Mouse (Mus musculus) neural tube, embryonic 11.5 days (tissue): ENCODE measurements around the gene Rabgap1l. TPM values are rescaled to one million over a fixed set of nuclear protein-coding genes. Genes with fewer than 3 reads are reported as not detected.
"Not testable (repeated sequence)": the region's sequence is repeated elsewhere in the genome, so short reads cannot be mapped to it uniquely, and the experiment has no call there.

Experiments used
- ATAC-seq: fragments of 200-750 bp; cut with Nextera tagmentation; 2 replicates; pipeline ENCODE4 v1.8.0; 2017; ENCODE audit warnings: moderate number of reproducible peaks, mild to moderate bottlenecking, moderate TSS enrichment, moderate library complexity; ENCODE audit not compliant: insufficient read depth, low FRiP score, low TSS enrichment
- DNase-seq: peaks from one replicate; pipeline ENCODE4 v3.0.0-alpha.2; 2015; ENCODE audit warnings: low spot score
- H3K27ac ChIP-seq: fragments of 300-500 bp; sonication (generic); 2 replicates; pipeline ENCODE4 v1.5.1; 2014; ENCODE audit warnings: low read depth, mild to moderate bottlenecking, low read length
- H3K27me3 ChIP-seq: fragments of 300-500 bp; sonication (generic); 2 replicates; pipeline ENCODE4 v1.6.1; 2014; ENCODE audit warnings: mild to moderate bottlenecking, low read length, mixed read lengths; ENCODE audit not compliant: control insufficient read depth, insufficient read depth
- H3K36me3 ChIP-seq: fragments of 300-500 bp; sonication (generic); 2 replicates; pipeline ENCODE4 v1.6.1; 2014; ENCODE audit warnings: mild to moderate bottlenecking, low read length, moderate library complexity, mixed read lengths; ENCODE audit not compliant: control insufficient read depth, insufficient read depth
- H3K4me1 ChIP-seq: fragments of 300-500 bp; sonication (generic); 2 replicates; pipeline ENCODE4 v1.6.1; 2014; ENCODE audit warnings: low read length, mixed read lengths; ENCODE audit not compliant: control insufficient read depth, insufficient read depth
- H3K4me2 ChIP-seq: fragments of 300-500 bp; sonication (generic); 2 replicates; pipeline ENCODE4 v1.6.1; 2014; ENCODE audit warnings: low read depth, mild to moderate bottlenecking, moderate library complexity
- H3K4me3 ChIP-seq: fragments of 300-500 bp; sonication (generic); 2 replicates; pipeline ENCODE4 v1.5.1; 2014; ENCODE audit warnings: low read depth, low read length
- H3K9ac ChIP-seq: fragments of 300-500 bp; sonication (generic); 2 replicates; pipeline ENCODE4 v1.6.1; 2014; ENCODE audit warnings: mild to moderate bottlenecking, low read length
- H3K9me3 ChIP-seq: fragments of 300-500 bp; sonication (generic); 2 replicates; pipeline ENCODE4 v1.6.1; 2016; ENCODE audit warnings: low read length; ENCODE audit not compliant: control insufficient read depth
- WGBS: fragments of 180-500 bp; shearing (Covaris S2); extraction: QIAGEN DNeasy Blood & Tissue Kit; methylation state at CpG from one replicate; pipeline ENCODE4 v1.1.7; 2014; 5-methylcytosine and 5-hydroxymethylcytosine counted together
- polyA plus RNA-seq: library from polyadenylated mRNA; unstranded; fragments of >200 nt; fragmentation: Nextera tagmentation; extraction: Ambion mirVana; gene quantifications from 2 replicates; pipeline ENCODE4 v1.2.1, GENCODE M21; 2014

The Rabgap1l gene
- polyA plus RNA-seq, 1 experiment from 2014 or later, result 14.1 TPM

DNA sequence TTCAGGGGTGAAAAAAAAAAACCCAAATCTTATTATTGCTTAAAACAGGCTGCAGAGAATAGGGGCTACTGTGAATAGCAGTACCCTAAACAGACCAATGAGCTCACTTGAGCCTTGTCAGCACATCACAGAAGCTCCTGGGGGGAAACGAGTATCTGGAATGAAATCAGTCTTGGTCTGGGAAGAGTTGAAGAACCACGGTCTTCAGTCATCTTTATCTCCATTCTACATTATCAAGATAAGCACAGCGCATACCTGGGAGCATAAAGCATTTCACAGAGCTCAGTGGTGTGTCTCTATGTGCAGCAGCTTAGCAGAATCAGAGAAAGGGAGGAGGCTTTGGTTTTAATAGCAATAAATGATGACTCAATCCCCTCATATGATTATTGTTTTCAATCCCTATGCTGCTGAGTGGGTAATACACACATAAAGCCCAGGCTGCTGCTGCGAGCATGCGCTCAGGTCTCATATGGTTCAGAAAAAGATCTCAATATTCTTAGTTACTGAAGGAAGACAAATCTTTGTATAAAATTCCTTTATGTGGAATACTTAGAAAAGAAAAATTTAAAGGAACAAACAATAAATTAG, 505.9 kb downstream of the Rabgap1l start:
- H3K4me3 ChIP-seq, result no peak overlapping the region
- H3K27ac ChIP-seq, result no peak overlapping the region
- no peak overlapping the region for H3K9ac ChIP-seq
- no peak for DNase-seq
- no peak overlapping the region for H3K4me2 ChIP-seq
- no peak for ATAC-seq
- no peaks in the 10 kb centered on the region for H3K36me3 ChIP-seq
- H3K9me3 ChIP-seq, result no peaks in the 10 kb centered on the region
- no peaks in the 10 kb centered on the region for H3K27me3 ChIP-seq
- WGBS, result 77% methylated on average over 5 of the region's 5 CpGs
- no peaks in the 10 kb centered on the region for H3K4me1 ChIP-seq

DNA sequence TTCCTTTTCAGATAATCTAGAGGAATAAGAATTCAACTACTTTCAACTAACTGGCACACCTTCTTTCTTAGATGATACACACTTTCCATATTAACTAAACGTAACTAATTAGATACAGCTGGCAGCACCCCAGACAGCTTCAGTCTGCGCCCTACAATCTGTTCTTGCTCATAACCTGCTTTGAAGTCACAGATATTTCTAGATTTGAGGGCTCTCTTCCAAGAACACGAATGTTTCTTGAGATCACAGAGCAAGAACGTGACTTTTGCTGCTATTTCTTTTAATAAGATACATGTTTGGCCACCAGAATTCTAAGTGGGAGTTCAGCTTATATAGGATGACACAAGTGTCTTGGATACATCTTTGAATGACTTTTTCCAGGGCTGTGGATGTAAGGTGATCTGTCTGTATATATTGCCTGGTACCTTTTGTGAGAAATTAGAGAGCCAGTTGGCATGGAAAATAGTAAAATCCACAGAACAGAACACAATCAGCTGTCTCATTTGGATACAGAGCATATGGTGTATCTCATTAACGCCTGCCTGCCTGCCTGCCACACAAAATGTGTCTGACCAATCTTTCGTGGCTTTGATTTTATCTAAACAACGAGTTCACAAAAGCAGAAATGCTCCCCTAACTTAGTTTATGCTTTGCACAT, 506.5 kb downstream of the Rabgap1l start:
- ATAC-seq (no peak), DNase-seq (no peak)
- 80% methylated on average over 7 of the region's 7 CpGs for WGBS
- Histone ChIP-seq H3K4me2 (no peak overlapping the region), H3K27me3 (no peaks in the 10 kb centered on the region), H3K9ac (no peak overlapping the region), H3K9me3 (no peaks in the 10 kb centered on the region), H3K4me1 (no peaks in the 10 kb centered on the region), H3K4me3 (no peak overlapping the region), H3K36me3 (no peaks in the 10 kb centered on the region), H3K27ac (no peak overlapping the region)

DNA sequence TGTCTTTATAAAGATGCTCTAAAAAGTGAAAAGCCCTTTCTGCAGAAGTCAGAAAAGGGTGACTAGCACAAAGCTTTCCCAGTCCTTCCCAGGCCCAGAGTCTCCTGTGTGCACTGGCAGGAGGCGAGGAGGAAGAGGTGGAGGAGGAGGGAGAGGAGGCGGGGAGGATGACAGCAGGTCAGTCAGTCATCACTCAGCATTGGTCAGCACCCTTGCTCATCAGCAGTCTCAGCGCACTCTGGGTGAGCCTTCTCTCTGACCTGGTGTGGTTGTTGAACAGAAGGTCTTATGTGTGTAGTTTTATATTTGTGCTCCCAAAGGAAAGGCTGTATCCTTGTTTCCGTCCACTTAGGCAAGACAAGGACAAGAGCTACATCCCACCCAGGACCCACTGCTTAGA, 508.8 kb downstream of the Rabgap1l start:
- Histone ChIP-seq H3K36me3 (no peaks in the 10 kb centered on the region), H3K4me1 (no peaks in the 10 kb centered on the region), H3K4me2 (no peak overlapping the region), H3K9me3 (no peaks in the 10 kb centered on the region), H3K27ac (no peak overlapping the region), H3K4me3 (no peak overlapping the region), H3K27me3 (no peaks in the 10 kb centered on the region), H3K9ac (no peak overlapping the region)
- ATAC-seq (no peak), DNase-seq (no peak)
- WGBS, result 64% methylated on average over 4 of the region's 4 CpGs

DNA sequence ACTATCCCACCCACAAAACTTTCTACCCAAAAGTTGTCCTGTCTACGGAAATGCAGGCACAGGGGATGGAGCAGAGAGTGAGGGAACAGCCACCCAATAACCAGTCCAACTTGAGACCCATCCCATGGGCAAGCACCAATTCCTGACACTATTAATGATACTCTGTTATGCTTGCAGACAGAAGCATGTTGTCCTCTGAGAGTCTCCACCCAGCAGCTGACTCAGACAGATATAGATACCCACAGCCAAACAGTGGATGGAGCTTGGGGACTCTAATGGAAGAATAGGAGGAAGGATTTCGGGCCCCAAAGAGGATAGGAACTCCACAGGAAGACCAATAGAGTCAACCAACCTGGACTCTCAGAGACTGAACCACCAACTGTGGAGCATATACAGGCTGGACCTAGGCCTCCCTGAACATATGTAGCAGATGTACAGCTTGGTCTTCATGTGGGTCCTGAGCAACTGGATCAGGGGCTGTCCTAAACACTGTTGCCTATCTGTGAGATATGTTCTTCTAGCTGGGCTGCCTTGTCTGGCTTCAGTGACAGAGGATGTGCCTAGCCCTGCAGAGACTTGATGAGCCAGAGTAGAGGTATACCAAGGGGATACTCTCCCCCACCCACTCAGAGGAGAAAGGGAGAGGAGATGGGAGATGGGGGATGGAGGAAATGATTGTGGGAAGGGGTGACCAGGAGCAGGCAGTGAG, 510.7 kb downstream of the Rabgap1l start:
- not testable (repeated sequence) for H3K27ac ChIP-seq, H3K27me3 ChIP-seq, H3K4me3 ChIP-seq, H3K9ac ChIP-seq, DNase-seq, H3K36me3 ChIP-seq, H3K4me1 ChIP-seq, ATAC-seq, H3K4me2 ChIP-seq, H3K9me3 ChIP-seq
- WGBS, result 87% methylated on average over 2 of the region's 2 CpGs

DNA sequence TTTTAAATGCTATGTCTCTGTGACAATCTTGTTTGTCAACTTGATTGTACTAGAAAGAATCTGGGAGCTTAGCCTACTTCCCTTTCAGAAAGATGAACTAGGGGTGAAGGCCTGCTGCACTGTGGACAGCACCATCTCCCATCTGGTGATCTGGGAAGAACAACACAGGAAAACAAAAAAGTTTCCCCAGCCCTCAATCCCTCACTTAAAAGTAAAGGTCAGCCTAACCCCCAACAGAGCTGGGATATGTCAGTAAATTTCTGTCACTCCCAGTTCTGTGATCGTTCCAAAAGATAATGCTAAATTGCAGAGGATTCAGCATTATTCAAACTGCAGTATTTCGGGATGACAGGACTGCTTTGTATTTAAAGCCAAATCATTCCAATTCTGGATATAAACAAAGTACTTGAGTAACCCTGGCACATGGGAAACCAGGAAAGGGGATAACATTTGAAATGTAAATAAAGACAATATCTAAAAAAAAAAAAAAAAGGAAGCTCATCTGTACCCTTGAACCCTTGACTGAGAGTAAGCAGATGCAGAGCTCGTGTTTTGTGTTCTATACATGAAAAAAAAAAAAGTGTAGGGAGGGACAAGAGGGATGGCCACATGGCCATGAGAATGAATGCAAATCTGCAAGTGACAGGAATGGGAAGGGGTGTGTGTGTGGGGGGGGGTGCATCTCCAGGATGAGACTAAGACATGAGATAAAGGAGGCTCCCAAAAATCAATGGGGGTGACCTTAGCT, 511.5 kb downstream of the Rabgap1l start:
- WGBS, result 65% methylated on average over 3 of the region's 3 CpGs
- Histone ChIP-seq H3K27me3 (no peaks in the 10 kb centered on the region), H3K4me1 (no peaks in the 10 kb centered on the region), H3K27ac (no peak overlapping the region), H3K4me2 (no peak overlapping the region), H3K9me3 (no peaks in the 10 kb centered on the region), H3K4me3 (no peak overlapping the region), H3K9ac (no peak overlapping the region), H3K36me3 (no peaks in the 10 kb centered on the region)
- ATAC-seq, result no peak
- no peak for DNase-seq

DNA sequence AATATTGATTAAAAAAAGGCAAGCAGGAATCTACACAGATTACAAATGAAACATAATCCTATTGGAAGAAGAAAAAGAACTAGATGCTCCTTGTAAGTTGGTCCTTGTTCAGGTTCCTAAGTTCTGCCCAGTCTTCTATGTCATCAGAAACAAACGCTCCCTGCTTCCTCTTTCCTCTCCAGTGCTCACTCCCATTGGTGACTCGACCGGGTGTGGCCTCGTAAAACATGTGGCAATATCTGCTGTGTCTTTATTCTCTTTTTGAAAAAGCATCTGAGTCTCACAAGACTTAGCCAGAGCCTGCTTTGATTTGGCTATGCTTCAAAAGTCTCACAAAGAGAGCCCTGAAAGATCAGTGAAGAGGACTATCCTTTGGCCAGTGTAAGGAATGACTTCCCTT, 512.4 kb downstream of the Rabgap1l start:
- no peaks in the 10 kb centered on the region for H3K4me1 ChIP-seq
- H3K4me3 ChIP-seq, result no peak overlapping the region
- WGBS, result 84% methylated on average over 4 of the region's 4 CpGs
- no peaks in the 10 kb centered on the region for H3K27me3 ChIP-seq
- no peaks in the 10 kb centered on the region for H3K36me3 ChIP-seq
- no peak overlapping the region for H3K9ac ChIP-seq
- ATAC-seq, result no peak
- no peak overlapping the region for H3K4me2 ChIP-seq
- H3K27ac ChIP-seq, result no peak overlapping the region
- H3K9me3 ChIP-seq, result no peaks in the 10 kb centered on the region
- DNase-seq, result no peak

DNA sequence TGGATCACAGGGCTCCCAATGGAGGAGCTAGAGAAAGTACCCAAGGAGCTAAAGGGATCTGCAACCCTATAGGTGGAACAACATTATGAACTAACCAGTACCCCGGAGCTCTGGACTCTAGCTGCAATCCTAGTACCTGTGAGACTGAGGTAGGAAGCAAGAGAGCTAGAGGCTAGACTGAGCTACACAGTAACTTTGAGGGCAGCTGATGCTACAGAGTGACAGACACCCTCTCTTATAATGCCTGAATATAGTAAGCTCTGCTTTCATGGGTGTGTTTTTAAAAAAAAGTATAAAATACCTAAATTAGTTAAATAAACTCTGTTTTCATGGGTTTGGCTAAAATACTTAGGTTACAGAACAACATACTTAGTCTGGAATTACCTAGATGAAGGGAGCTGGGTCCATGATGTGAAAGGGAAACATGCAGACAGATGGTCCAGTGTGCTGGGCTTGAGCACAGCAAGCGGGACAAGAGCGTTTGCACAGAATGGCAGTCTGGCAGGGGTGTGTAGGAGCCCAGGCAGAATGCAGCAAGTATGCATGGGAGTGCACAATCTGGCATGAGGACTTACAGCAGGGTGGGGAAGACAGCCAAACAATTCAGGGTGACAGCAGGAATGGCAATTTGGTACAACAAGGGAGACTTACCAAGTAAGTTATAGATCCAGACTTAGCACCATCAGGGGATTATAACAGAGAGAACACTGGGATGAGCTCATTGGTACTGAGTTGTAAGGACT, 514.9 kb downstream of the Rabgap1l start:
- H3K36me3 ChIP-seq, result no peaks in the 10 kb centered on the region
- H3K27me3 ChIP-seq, result no peaks in the 10 kb centered on the region
- H3K4me2 ChIP-seq, result no peak overlapping the region
- H3K4me1 ChIP-seq, result no peaks in the 10 kb centered on the region
- H3K9me3 ChIP-seq, result no peaks in the 10 kb centered on the region
- ATAC-seq (peak; percentile 75; the same call in 1 of the 2 replicates), DNase-seq (no peak)
- H3K4me3 ChIP-seq, result no peak overlapping the region
- no peak overlapping the region for H3K9ac ChIP-seq
- WGBS, result 78% methylated on average over 3 of the region's 3 CpGs
- no peak overlapping the region for H3K27ac ChIP-seq

DNA sequence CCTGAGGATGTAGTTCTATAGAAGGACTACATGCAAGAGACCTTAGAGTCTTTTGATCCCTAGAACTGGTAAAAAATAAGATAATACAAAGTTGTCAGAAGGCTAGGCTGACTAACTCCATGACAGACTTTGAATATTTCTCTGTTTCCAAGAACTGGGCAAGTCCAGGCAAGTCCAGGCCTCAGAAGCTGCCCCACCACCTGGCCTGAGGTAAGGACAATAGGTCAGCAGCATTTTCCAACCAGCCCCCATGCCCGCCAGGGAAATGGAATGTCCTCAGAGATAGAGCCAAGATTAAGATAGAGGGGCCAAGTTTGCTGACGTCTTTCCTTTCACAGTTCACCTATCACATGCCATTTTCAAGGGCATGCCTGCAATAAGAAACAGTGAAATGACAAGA, 517.8 kb downstream of the Rabgap1l start:
- H3K4me1 ChIP-seq, result no peaks in the 10 kb centered on the region
- 69% methylated on average over 2 of the region's 2 CpGs for WGBS
- no peak overlapping the region for H3K9ac ChIP-seq
- H3K4me2 ChIP-seq, result no peak overlapping the region
- no peaks in the 10 kb centered on the region for H3K9me3 ChIP-seq
- DNase-seq, result no peak
- H3K27ac ChIP-seq, result no peak overlapping the region
- H3K36me3 ChIP-seq, result no peaks in the 10 kb centered on the region
- H3K4me3 ChIP-seq, result no peak overlapping the region
- ATAC-seq, result no peak
- H3K27me3 ChIP-seq, result no peaks in the 10 kb centered on the region
